Mouse (Mus musculus) midbrain, embryonic 14.5 days (tissue): ENCODE measurements around the gene Rnasel. TPM values are rescaled to one million over a fixed set of nuclear protein-coding genes. Genes with fewer than 3 reads are reported as not detected.
A peak's percentile ranks its signal among the peaks of the same experiment; 100 is the strongest.

Source experiments
- ATAC-seq: fragments of 200-750 bp; cut with Nextera tagmentation; 2 replicates; pipeline ENCODE4 v1.8.0; 2017; ENCODE audit warnings: moderate number of reproducible peaks, moderate library complexity; ENCODE audit not compliant: low FRiP score, low TSS enrichment
- DNase-seq: peaks from one replicate; pipeline ENCODE4 v3.0.0-alpha.2; 2015
- H3K27ac ChIP-seq: fragments of 300-500 bp; sonication (generic); replicated peaks from 2 replicates; pipeline ENCODE4 v1.5.1; 2014; ENCODE audit warnings: mild to moderate bottlenecking, low read depth, low read length, moderate library complexity
- H3K27me3 ChIP-seq: fragments of 300-500 bp; sonication (generic); 2 replicates; pipeline ENCODE4 v1.6.1; 2014; ENCODE audit warnings: low read length, control low read depth, mixed read lengths; ENCODE audit not compliant: control insufficient read depth, insufficient read depth
- H3K36me3 ChIP-seq: fragments of 300-500 bp; sonication (generic); 2 replicates; pipeline ENCODE4 v1.6.1; 2014; ENCODE audit warnings: low read length, control low read depth; ENCODE audit not compliant: control insufficient read depth, insufficient read depth
- H3K4me1 ChIP-seq: fragments of 300-500 bp; sonication (generic); 2 replicates; pipeline ENCODE4 v1.6.1; 2014; ENCODE audit warnings: mild to moderate bottlenecking, antibody characterized with exemption, low read length, control low read depth; ENCODE audit not compliant: control insufficient read depth, insufficient read depth
- H3K4me2 ChIP-seq: fragments of 300-500 bp; sonication (generic); 2 replicates; pipeline ENCODE4 v1.6.1; 2014; ENCODE audit warnings: mild to moderate bottlenecking, low read length, moderate library complexity
- H3K4me3 ChIP-seq: fragments of 300-500 bp; sonication (generic); replicated peaks from 2 replicates; pipeline ENCODE4 v1.5.1; 2014; ENCODE audit warnings: low read depth, low read length
- H3K9ac ChIP-seq: fragments of 300-500 bp; sonication (generic); replicated peaks from 2 replicates; pipeline ENCODE4 v1.6.1; 2014; ENCODE audit warnings: mild to moderate bottlenecking, low read length, moderate library complexity
- H3K9me3 ChIP-seq: fragments of 300-500 bp; sonication (generic); 2 replicates; pipeline ENCODE4 v1.6.1; 2016; ENCODE audit warnings: low read length, control low read depth, mixed read lengths; ENCODE audit not compliant: control insufficient read depth
- WGBS: fragments of 180-500 bp; shearing (Covaris S2); extraction: QIAGEN DNeasy Blood & Tissue Kit; methylation state at CpG from one replicate; pipeline ENCODE4 v1.1.7; 2014; 5-methylcytosine and 5-hydroxymethylcytosine counted together
- polyA plus RNA-seq: library from polyadenylated mRNA; unstranded; fragments of >200 nt; fragmentation: Nextera tagmentation; extraction: Ambion mirVana; gene quantifications from 2 replicates; pipeline ENCODE4 v1.2.1, GENCODE M21; 2014

Rnasel gene
- polyA plus RNA-seq, 1 experiment from 2014 or later: 55.6 TPM

GRCm38 (mm10) chr1:153740775-153741400 lies 8.3 kb upstream of the Rnasel start:
- ATAC-seq: no peak

GRCm38 (mm10) chr1:153741551-153742316 lies 7.5 kb upstream of the Rnasel start:
- H3K9me3 ChIP-seq: no peaks in the 10 kb centered on the region
- H3K27ac ChIP-seq: no peak overlapping the region
- peak overlapping the region; percentile 81 for H3K4me2 ChIP-seq
- ATAC-seq: no peak
- peak overlapping the region; percentile 41 for H3K4me3 ChIP-seq
- peaks cover 2% of the 10 kb centered on the region for H3K27me3 ChIP-seq
- no peak for DNase-seq
- 58% methylated on average over 18 of the region's 18 CpGs for WGBS
- H3K9ac ChIP-seq: peak overlapping the region; percentile 12; the same call in 1 of the 2 replicates
- H3K4me1 ChIP-seq: peaks cover 36% of the 10 kb centered on the region
- H3K36me3 ChIP-seq: 0 out of 2 replicates have a peak, but pooled peaks cover 3% of the 10 kb centered on the region

More at GRCm38 (mm10) chr1:153740775-153741400, 8.3 kb upstream of the Rnasel start:
- H3K4me3 ChIP-seq: peak overlapping the region; percentile 41
- H3K27ac ChIP-seq: no peak overlapping the region
- peak overlapping the region; percentile 81 for H3K4me2 ChIP-seq
- peaks cover 2% of the 10 kb centered on the region for H3K27me3 ChIP-seq
- 21% methylated on average over 12 of the region's 12 CpGs for WGBS
- H3K4me1 ChIP-seq: peaks cover 40% of the 10 kb centered on the region
- DNase-seq: peak; percentile 40
- no peaks in the 10 kb centered on the region for H3K9me3 ChIP-seq
- H3K9ac ChIP-seq: peak overlapping the region; percentile 44
- 0 out of 2 replicates have a peak, but pooled peaks cover 3% of the 10 kb centered on the region for H3K36me3 ChIP-seq

DNA sequence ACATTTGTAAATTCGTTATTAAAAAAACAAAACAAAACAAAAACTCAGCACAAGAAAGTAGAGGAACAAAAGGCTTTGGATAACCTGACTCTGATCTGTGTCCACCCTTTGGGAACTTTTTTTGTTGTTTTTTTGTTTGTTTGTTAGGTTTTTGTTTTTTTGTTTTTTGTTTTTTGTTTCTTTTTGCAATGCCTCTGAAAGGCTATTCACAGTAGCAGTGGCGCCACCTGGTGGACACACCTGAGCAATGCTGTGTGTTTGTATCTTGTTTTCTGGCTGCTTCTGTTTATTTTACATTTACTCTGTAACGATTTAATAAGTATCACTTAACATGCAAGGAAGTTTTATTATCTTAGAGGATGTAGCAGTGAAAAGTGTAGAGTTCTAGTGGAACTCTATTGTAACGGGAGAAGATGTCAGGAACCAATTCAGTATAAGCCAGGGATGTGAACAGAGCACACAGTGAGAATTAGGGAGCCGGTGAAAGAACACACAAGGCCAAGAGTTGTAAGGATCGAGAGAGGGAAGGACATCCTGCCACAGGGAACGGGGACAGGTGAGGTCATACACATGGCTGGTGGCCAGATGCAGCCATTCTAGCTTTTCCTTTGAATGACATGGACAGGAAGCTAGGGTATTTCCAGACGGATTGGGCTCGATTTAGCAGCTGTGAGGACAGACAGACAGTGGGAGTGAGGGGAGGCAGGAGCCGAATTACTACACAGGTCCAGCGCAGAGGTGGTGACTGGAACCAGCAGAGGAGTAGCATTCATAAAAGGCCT lies 6.7 kb upstream of the Rnasel start:
- H3K4me2 ChIP-seq: peak overlapping the region; percentile 81
- peak overlapping the region; percentile 14; the same call in 1 of the 2 replicates for H3K9ac ChIP-seq
- peaks cover 28% of the 10 kb centered on the region for H3K4me1 ChIP-seq
- WGBS: 63% methylated on average over 11 of the region's 11 CpGs
- DNase-seq (peak; percentile 92), ATAC-seq (no peak)
- 0 out of 2 replicates have a peak, but pooled peaks cover 3% of the 10 kb centered on the region for H3K36me3 ChIP-seq
- H3K27me3 ChIP-seq: peaks cover 2% of the 10 kb centered on the region
- no peak overlapping the region for H3K27ac ChIP-seq
- H3K9me3 ChIP-seq: no peaks in the 10 kb centered on the region
- H3K4me3 ChIP-seq: peak overlapping the region; percentile 41

DNA sequence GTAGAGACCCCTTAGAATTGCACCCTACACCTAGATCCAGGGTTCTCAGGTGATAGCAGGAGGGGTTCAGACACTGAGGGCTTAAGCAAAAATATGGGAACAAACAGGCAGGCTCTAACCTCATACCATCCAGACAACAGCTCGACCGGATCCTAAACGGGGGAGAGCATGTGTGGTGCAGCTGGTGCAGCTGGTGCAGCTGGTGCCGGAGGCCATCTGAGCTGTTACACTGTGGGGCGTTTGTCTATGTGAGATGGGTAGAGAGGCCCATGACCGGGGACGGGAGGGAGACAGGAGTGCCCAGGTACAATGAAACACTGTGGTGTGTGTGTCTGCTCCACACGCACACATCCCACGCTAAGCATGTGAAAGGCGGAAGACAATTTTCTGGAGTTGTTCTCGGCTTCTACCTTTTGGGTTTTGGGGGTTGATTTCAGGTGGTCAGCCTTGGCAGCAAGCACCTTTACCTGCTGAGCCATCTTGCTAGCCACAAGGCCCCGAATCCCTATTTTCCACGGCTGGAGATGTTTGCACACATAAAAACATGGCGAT lies 3.0 kb upstream of the Rnasel start:
- peak; percentile 54 for DNase-seq
- H3K9ac ChIP-seq: no peak overlapping the region
- H3K27me3 ChIP-seq: no peaks in the 10 kb centered on the region
- peaks cover 28% of the 10 kb centered on the region for H3K4me1 ChIP-seq
- H3K9me3 ChIP-seq: no peaks in the 10 kb centered on the region
- H3K36me3 ChIP-seq: 0 out of 2 replicates have a peak, but pooled peaks cover 3% of the 10 kb centered on the region
- H3K4me2 ChIP-seq: no peak overlapping the region
- no peak for ATAC-seq
- no peak overlapping the region for H3K27ac ChIP-seq
- H3K4me3 ChIP-seq: no peak overlapping the region
- WGBS: 65% methylated on average over 14 of the region's 14 CpGs

DNA sequence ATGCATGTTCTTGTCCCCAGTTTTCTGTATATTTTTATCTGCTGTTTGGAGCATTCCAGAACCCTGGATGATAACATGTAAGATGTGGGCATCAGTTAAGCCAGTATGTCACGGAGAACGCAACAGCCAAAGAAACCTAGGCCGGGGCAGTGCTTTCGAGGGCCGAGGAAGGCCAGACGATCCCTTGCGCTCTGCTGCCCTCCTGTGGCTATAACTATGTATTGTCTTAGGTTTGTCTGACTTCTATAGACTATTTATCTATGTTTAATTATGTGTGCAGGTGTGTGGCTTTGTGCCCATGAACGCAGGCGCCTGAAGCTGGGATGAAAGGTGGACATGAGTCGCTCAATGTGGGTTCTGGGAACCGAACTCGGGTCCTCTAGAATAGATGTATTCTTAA lies 2.5 kb upstream of the Rnasel start:
- Histone ChIP-seq H3K9ac (no peak overlapping the region), H3K4me2 (no peak overlapping the region), H3K9me3 (no peaks in the 10 kb centered on the region), H3K27ac (no peak overlapping the region), H3K4me3 (no peak overlapping the region), H3K27me3 (no peaks in the 10 kb centered on the region), H3K4me1 (peaks cover 29% of the 10 kb centered on the region), H3K36me3 (0 out of 2 replicates have a peak, but pooled peaks cover 3% of the 10 kb centered on the region)
- WGBS: 2% methylated on average over 12 of the region's 12 CpGs
- ATAC-seq (no peak), DNase-seq (peak; percentile 93)

- Histone ChIP-seq H3K36me3 (0 out of 2 replicates have a peak, but pooled peaks cover 3% of the 10 kb centered on the region), H3K4me1 (peaks cover 27% of the 10 kb centered on the region), H3K4me2 (peak overlapping the region; percentile 70; the same call in 1 of the 2 replicates), H3K27ac (0 out of 2 replicates have a peak overlapping the region, but pooled peaks have one; percentile 1), H3K9ac (no peak overlapping the region), H3K4me3 (no peak overlapping the region), H3K27me3 (no peaks in the 10 kb centered on the region), H3K9me3 (no peaks in the 10 kb centered on the region)
- ATAC-seq: no peak
- 75% methylated on average over 12 of the region's 12 CpGs for WGBS
- DNase-seq: no peak
Measured at GRCm38 (mm10) chr1:153747861-153748530, 1.2 kb upstream of the Rnasel start.

- H3K27me3 ChIP-seq: no peaks in the 10 kb centered on the region
- 0 out of 2 replicates have a peak overlapping the region, but pooled peaks have one; percentile 87 for H3K27ac ChIP-seq
- H3K36me3 ChIP-seq: peaks cover 3% of the 10 kb centered on the region; the same call in 1 of the 2 replicates
- H3K4me1 ChIP-seq: peaks cover 27% of the 10 kb centered on the region
- peak overlapping the region; percentile 70 for H3K4me2 ChIP-seq
- H3K9me3 ChIP-seq: no peaks in the 10 kb centered on the region
- 0 out of 2 replicates have a peak, but pooled peaks have one; percentile 14 for ATAC-seq
- 6% methylated on average over 1 of the region's 1 CpGs for WGBS
- no peak overlapping the region; the same call in 1 of the 2 replicates for H3K9ac ChIP-seq
- peak; percentile 72 for DNase-seq
- H3K4me3 ChIP-seq: peak overlapping the region; percentile 46; the same call in 1 of the 2 replicates
Measured at GRCm38 (mm10) chr1:153748549-153748948, 677 bp upstream of the Rnasel start.
